Mouse (Mus musculus) CH12.LX (cell line): ENCODE data around the gene Clrn2.

Source experiments
- CTCF ChIP-seq, 2 experiments: IDR thresholded peaks in 1 of 2; conservative IDR thresholded peaks in 1 of 2; 2 replicates each; pipeline ENCODE4 v1.5.1; 2011 to 2012; ENCODE audit warnings: low read depth in 2 of 2, low read length in 2 of 2, improper control_type of control experiment in 1 of 2, inconsistent platforms in 1 of 2, mild to moderate bottlenecking in 1 of 2, moderate library complexity in 1 of 2
- E2F4 ChIP-seq: IDR thresholded peaks from 2 replicates; pipeline ENCODE4 v1.6.1; 2011; ENCODE audit warnings: low read depth, low read length, improper control_type of control experiment; ENCODE audit not compliant: insufficient replicate concordance
- EP300 ChIP-seq: IDR thresholded peaks from 2 replicates; pipeline ENCODE4 v1.6.1; 2011; ENCODE audit warnings: low read length, improper control_type of control experiment
- TBP ChIP-seq: conservative IDR thresholded peaks from 2 replicates; pipeline ENCODE4 v1.6.1; 2011; ENCODE audit warnings: low read depth, low read length, improper control_type of control experiment

DNA sequence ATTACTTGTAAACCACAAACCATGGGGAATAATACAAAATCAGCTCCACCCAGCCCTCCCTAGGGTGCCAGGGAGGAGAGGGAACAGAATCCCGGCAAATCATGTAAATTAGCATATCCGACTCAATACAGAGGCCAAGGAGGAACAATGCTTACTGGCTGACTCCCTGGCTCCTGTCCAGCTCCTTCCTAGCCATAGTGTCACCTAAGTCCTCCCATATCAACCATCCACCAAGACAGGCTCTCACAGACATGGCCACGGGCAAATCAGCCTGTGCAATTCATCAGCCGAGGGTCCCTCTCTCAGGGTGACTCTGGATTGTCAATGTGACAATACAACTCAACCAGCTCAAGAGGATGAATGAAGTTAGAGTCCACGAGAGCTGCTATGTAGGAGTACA, 4.9 kb upstream of the Clrn2 start:
- TF ChIP-seq EP300 (no peak), CTCF (conservative IDR thresholded peaks at IDR 0.05 in 1 of 2, IDR thresholded peaks at IDR 0.05 in 1 of 2; ENCODE audit: low read depth in 2 of 2, low read length in 2 of 2) (no peak), TBP (no peak), E2F4 (no peak)
